Mouse (Mus musculus): ENCODE data around the gene Cldn7.

DNA sequence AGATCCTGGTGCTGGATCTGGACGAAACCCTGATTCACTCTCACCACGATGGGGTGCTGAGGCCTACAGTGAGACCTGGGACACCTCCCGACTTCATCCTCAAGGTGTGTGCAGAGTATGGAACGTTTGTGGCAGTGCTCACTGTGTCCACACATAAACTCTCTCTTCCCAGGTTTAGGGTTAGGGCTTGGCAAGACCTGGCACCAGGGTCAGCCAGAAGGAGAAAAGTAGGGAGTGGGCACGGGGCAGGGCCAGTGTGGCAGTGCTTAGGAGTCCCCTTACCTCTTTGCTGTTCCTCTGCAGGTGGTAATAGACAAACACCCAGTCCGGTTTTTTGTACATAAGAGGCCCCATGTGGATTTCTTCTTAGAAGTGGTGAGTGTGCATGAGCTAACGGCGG lies 19.9 kb downstream of the Cldn7 start:
- TF ChIP-seq USF1 (IDR thresholded peaks at IDR 0.05; ENCODE audit: low read depth) (no peak), POLR2A (IDR thresholded peaks at IDR 0.05; ENCODE audit: insufficient read length, low read depth) (no peak), MAX (IDR thresholded peaks at IDR 0.05; ENCODE audit: low read depth) (no peak), E2F4 (IDR thresholded peaks at IDR 0.05; ENCODE audit: insufficient read depth) (no peak), TCF3 (IDR thresholded peaks at IDR 0.05; ENCODE audit: insufficient read length, low read depth) (no peak), MYOD1 (IDR thresholded peaks at IDR 0.05; ENCODE audit: control insufficient read depth in 1 of 3, insufficient read length in 2 of 3, low read depth in 2 of 3) (no peak), CEBPB (IDR thresholded peaks at IDR 0.05; ENCODE audit: insufficient read depth, poor library complexity, severe bottlenecking) (no peak), TCF12 (IDR thresholded peaks at IDR 0.05; ENCODE audit: insufficient read depth, poor library complexity, severe bottlenecking) (no peak), POLR2AphosphoS2 (IDR thresholded peaks at IDR 0.05; ENCODE audit: insufficient read length, low read depth) (no peak), MYOG (IDR thresholded peaks at IDR 0.05; ENCODE audit: control insufficient read depth in 1 of 3, insufficient read depth in 1 of 3, insufficient read length in 2 of 3, low read depth in 2 of 3) (no peak)
